Mouse (Mus musculus): Measurements from ENCODE around the gene Kif3c. TPM values are rescaled to one million over a fixed set of nuclear protein-coding genes. Genes with fewer than 3 reads are reported as not detected.

The Kif3c gene
- 9.8 and 12.5 TPM in 2 replicates for polyA plus RNA-seq (2015; fragmentation: Nextera tagmentation; extraction: Ambion mirVana)

- peak; percentile 87 for ATAC-seq (ENCODE audit: insufficient number of reproducible peaks, low FRiP score, low TSS enrichment, low read depth)
- H3K9ac ChIP-seq, result peak within 1 kb of the TSS; percentile 58
- H3K27me3 ChIP-seq, result no peaks in the 10 kb centered on the region
- H3K4me1 ChIP-seq, result peaks cover 27% of the 10 kb centered on the region
- peak within 1 kb of the TSS; percentile 91 for H3K4me2 ChIP-seq
- H3K4me3 ChIP-seq, result peak within 1 kb of the TSS; percentile 78
- WGBS, result 6% methylated on average over 48 of the region's 48 CpGs
- H3K27ac ChIP-seq, result peak within 1 kb of the TSS; percentile 82
- H3K9me3 ChIP-seq, result no peaks in the 10 kb centered on the region
- H3K36me3 ChIP-seq, result peaks cover 13% of the 10 kb centered on the region
Observed at GRCm38 (mm10) chr12:3364508-3365448, at the start of gene Kif3c. Gene Kif3c, plus strand, starts transcription at chr12:3365132.

GRCm38 (mm10) chr12:3316083-3316482, 48.8 kb upstream of the Kif3c start:
- Histone ChIP-seq H3K9ac (no peak overlapping the region), H3K4me1 (no peaks in the 10 kb centered on the region), H3K9me3 (no peaks in the 10 kb centered on the region), H3K4me3 (no peak overlapping the region), H3K4me2 (no peak overlapping the region), H3K27ac (no peak overlapping the region), H3K27me3 (no peaks in the 10 kb centered on the region), H3K36me3 (no peaks in the 10 kb centered on the region)
- WGBS, result 30% methylated on average over 2 of the region's 2 CpGs
- ATAC-seq (ENCODE audit: insufficient number of reproducible peaks, low FRiP score, low TSS enrichment, low read depth), result peak; percentile 44; the same call in 1 of the 2 replicates

GRCm38 (mm10) chr12:3316937-3317336, 48.0 kb upstream of the Kif3c start:
- Histone ChIP-seq H3K9ac (no peak overlapping the region), H3K9me3 (no peaks in the 10 kb centered on the region), H3K27me3 (no peaks in the 10 kb centered on the region), H3K4me1 (no peaks in the 10 kb centered on the region), H3K36me3 (no peaks in the 10 kb centered on the region), H3K4me2 (no peak overlapping the region), H3K27ac (no peak overlapping the region), H3K4me3 (no peak overlapping the region)
- WGBS, result 51% methylated on average over 3 of the region's 3 CpGs
- no peak for ATAC-seq (ENCODE audit: insufficient number of reproducible peaks, low FRiP score, low TSS enrichment, low read depth)

- no peaks in the 10 kb centered on the region for H3K36me3 ChIP-seq
- no peak overlapping the region for H3K4me3 ChIP-seq
- no peak overlapping the region for H3K27ac ChIP-seq
- 64% methylated on average over 4 of the region's 4 CpGs for WGBS
- H3K9me3 ChIP-seq, result no peaks in the 10 kb centered on the region
- no peaks in the 10 kb centered on the region for H3K27me3 ChIP-seq
- no peak for ATAC-seq (ENCODE audit: insufficient number of reproducible peaks, low FRiP score, low TSS enrichment, low read depth)
- no peaks in the 10 kb centered on the region for H3K4me1 ChIP-seq
- no peak overlapping the region for H3K4me2 ChIP-seq
- no peak overlapping the region for H3K9ac ChIP-seq
Observed at GRCm38 (mm10) chr12:3319377-3319776, 45.6 kb upstream of the Kif3c start.

GRCm38 (mm10) chr12:3323241-3323640, 41.7 kb upstream of the Kif3c start:
- H3K27me3 ChIP-seq, result no peaks in the 10 kb centered on the region
- H3K4me1 ChIP-seq, result no peaks in the 10 kb centered on the region
- H3K36me3 ChIP-seq, result no peaks in the 10 kb centered on the region
- H3K27ac ChIP-seq, result no peak overlapping the region
- no peak overlapping the region for H3K4me3 ChIP-seq
- 72% methylated on average over 6 of the region's 6 CpGs for WGBS
- no peak overlapping the region for H3K4me2 ChIP-seq
- ATAC-seq (ENCODE audit: insufficient number of reproducible peaks, low FRiP score, low TSS enrichment, low read depth), result no peak
- no peaks in the 10 kb centered on the region for H3K9me3 ChIP-seq
- H3K9ac ChIP-seq, result no peak overlapping the region

- Histone ChIP-seq H3K9me3 (no peaks in the 10 kb centered on the region), H3K4me3 (no peak overlapping the region), H3K36me3 (no peaks in the 10 kb centered on the region), H3K4me1 (no peaks in the 10 kb centered on the region), H3K4me2 (no peak overlapping the region), H3K27me3 (no peaks in the 10 kb centered on the region), H3K27ac (no peak overlapping the region), H3K9ac (no peak overlapping the region)
- WGBS, result 81% methylated on average over 2 of the region's 2 CpGs
- no peak for ATAC-seq (ENCODE audit: insufficient number of reproducible peaks, low FRiP score, low TSS enrichment, low read depth)
Observed at GRCm38 (mm10) chr12:3325232-3325631, 39.7 kb upstream of the Kif3c start.

GRCm38 (mm10) chr12:3329677-3330076, 35.3 kb upstream of the Kif3c start:
- 65% methylated on average over 4 of the region's 4 CpGs for WGBS
- Histone ChIP-seq H3K4me3 (no peak overlapping the region), H3K36me3 (no peaks in the 10 kb centered on the region), H3K4me1 (no peaks in the 10 kb centered on the region), H3K27me3 (no peaks in the 10 kb centered on the region), H3K27ac (no peak overlapping the region), H3K9ac (no peak overlapping the region), H3K9me3 (no peaks in the 10 kb centered on the region), H3K4me2 (no peak overlapping the region)
- no peak for ATAC-seq (ENCODE audit: insufficient number of reproducible peaks, low FRiP score, low TSS enrichment, low read depth)

- Histone ChIP-seq H3K4me3 (no peak overlapping the region), H3K9me3 (no peaks in the 10 kb centered on the region), H3K4me1 (no peaks in the 10 kb centered on the region), H3K4me2 (no peak overlapping the region), H3K27me3 (no peaks in the 10 kb centered on the region), H3K27ac (no peak overlapping the region), H3K9ac (no peak overlapping the region), H3K36me3 (no peaks in the 10 kb centered on the region)
- WGBS, result 57% methylated on average over 1 of the region's 1 CpGs
- ATAC-seq (ENCODE audit: insufficient number of reproducible peaks, low FRiP score, low TSS enrichment, low read depth), result no peak
Observed at GRCm38 (mm10) chr12:3338931-3339330, 26.0 kb upstream of the Kif3c start.

- no peak for ATAC-seq (ENCODE audit: insufficient number of reproducible peaks, low FRiP score, low TSS enrichment, low read depth)
- Histone ChIP-seq H3K4me2 (no peak overlapping the region), H3K9ac (no peak overlapping the region), H3K4me1 (no peaks in the 10 kb centered on the region), H3K9me3 (no peaks in the 10 kb centered on the region), H3K27me3 (no peaks in the 10 kb centered on the region), H3K36me3 (no peaks in the 10 kb centered on the region), H3K27ac (no peak overlapping the region), H3K4me3 (no peak overlapping the region)
- WGBS, result 87% methylated on average over 2 of the region's 2 CpGs
Observed at GRCm38 (mm10) chr12:3344155-3344554, 20.8 kb upstream of the Kif3c start.

GRCm38 (mm10) chr12:3345038-3345437, 19.9 kb upstream of the Kif3c start:
- no peak for ATAC-seq (ENCODE audit: insufficient number of reproducible peaks, low FRiP score, low TSS enrichment, low read depth)
- Histone ChIP-seq H3K4me1 (no peaks in the 10 kb centered on the region), H3K27ac (no peak overlapping the region), H3K9ac (no peak overlapping the region), H3K36me3 (no peaks in the 10 kb centered on the region), H3K9me3 (no peaks in the 10 kb centered on the region), H3K4me3 (no peak overlapping the region), H3K27me3 (no peaks in the 10 kb centered on the region), H3K4me2 (no peak overlapping the region)
- 84% methylated on average over 5 of the region's 5 CpGs for WGBS

GRCm38 (mm10) chr12:3347682-3348081, 17.2 kb upstream of the Kif3c start:
- Histone ChIP-seq H3K27me3 (no peaks in the 10 kb centered on the region), H3K9me3 (no peaks in the 10 kb centered on the region), H3K27ac (no peak overlapping the region), H3K4me2 (no peak overlapping the region), H3K36me3 (no peaks in the 10 kb centered on the region), H3K9ac (no peak overlapping the region), H3K4me1 (no peaks in the 10 kb centered on the region), H3K4me3 (no peak overlapping the region)
- ATAC-seq (ENCODE audit: insufficient number of reproducible peaks, low FRiP score, low TSS enrichment, low read depth), result no peak

- Histone ChIP-seq H3K27me3 (no peaks in the 10 kb centered on the region), H3K4me2 (no peak overlapping the region), H3K4me3 (no peak overlapping the region), H3K9ac (no peak overlapping the region), H3K9me3 (no peaks in the 10 kb centered on the region), H3K27ac (no peak overlapping the region), H3K36me3 (no peaks in the 10 kb centered on the region), H3K4me1 (no peaks in the 10 kb centered on the region)
- 82% methylated on average over 3 of the region's 3 CpGs for WGBS
- ATAC-seq (ENCODE audit: insufficient number of reproducible peaks, low FRiP score, low TSS enrichment, low read depth), result no peak
Observed at GRCm38 (mm10) chr12:3349387-3349786, 15.5 kb upstream of the Kif3c start.
